Mouse (Mus musculus): ENCODE measurements around the gene Gm4498. TPM values are rescaled to one million over a fixed set of nuclear protein-coding genes. Genes with fewer than 3 reads are reported as not detected.
"Not testable (repeated sequence)": the region's sequence is repeated elsewhere in the genome, so short reads cannot be mapped to it uniquely, and the experiment has no call there.

Gene Gm4498
- not detected for total RNA-seq (2021)
- long read RNA-seq, experiment 1 = 0 reads
- long read RNA-seq, experiment 2 = 0 reads

DNA sequence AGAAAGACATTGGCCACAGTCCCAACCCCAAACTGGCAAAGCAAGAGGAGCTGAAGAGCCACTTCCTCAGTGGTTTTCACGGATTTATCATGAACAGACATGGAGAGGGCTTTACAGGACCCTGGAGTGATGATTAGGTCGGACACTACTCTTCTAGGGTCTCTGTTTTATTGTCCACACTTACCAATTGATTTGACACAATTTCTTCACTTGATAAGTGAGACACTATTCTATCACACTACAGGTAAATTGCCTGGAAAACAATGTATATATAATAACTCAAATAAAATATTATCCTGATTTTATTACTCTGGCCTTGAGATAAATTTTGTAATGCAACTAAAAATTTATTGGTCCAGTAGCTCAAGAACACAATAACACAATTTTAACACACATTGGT lies at the start of gene Gm4498:
Gene Gm4498, minus strand, starts transcription at position 101 of the 400 bp plus-strand sequence.
- intact Hi-C loops (cut with DNase I); DNase-seq; H3K4me3 ChIP-seq; H3K27ac ChIP-seq: not testable (repeated sequence)

DNA sequence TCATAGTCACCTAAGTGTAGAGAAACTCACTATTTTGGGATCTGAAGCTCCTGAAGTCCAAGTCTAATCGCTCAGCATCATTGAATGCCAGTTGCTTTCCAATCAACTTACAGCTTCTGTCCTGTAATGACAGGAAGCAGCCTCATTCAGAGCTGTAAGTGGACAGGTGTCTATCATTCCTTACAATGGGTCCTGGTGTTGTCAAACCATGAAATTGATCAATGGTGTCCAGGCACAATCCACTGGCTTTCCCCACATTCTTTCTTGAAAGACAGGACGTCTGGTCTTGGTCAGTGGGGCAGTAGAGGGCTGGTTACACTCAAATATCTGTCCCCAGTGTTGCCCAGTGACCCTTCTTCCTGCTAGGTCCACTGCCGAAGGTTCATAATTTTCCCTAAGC lies 29.1 kb upstream of the Gm4498 start, which contains the start of gene Gm5890:
Gene Gm5890, minus strand, starts transcription at position 101 of the 400 bp plus-strand sequence.
- DNase-seq; H3K27ac ChIP-seq; H3K4me3 ChIP-seq; intact Hi-C loops (cut with DNase I): not testable (repeated sequence)

- intact Hi-C loops (cut with DNase I); H3K27ac ChIP-seq; DNase-seq; H3K4me3 ChIP-seq: not testable (repeated sequence)
These were observed 28.1 kb downstream of the Gm4498 start, which contains the start of gene Gm6164 for GRCm38 (mm10) chr7:20205507-20205906. Gene Gm6164, minus strand, starts transcription at chr7:20205607.

DNA sequence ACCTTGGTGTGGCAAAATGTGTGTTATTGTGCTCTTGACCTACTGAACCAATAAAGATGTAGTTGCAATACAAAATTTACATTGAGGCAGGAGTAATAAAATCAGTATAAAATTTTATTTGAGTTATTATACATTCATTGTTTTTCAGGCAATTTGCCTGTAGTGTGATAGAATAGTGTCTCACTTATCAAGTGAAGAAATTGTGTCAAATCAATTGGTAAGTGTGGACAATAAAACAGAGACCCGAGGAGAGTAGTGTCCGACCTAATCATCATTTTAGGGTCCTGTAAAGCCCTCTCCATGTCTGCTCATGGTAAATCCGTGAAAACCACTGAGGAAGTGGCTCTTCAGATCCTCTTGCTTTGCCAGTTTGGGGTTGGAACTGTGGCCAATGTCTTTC lies 40.2 kb downstream of the Gm4498 start, which contains the start of gene Vmn1r95:
Gene Vmn1r95, plus strand, starts transcription at position 301 of the 400 bp plus-strand sequence.
- H3K27ac ChIP-seq; H3K4me3 ChIP-seq; intact Hi-C loops (cut with DNase I); DNase-seq: not testable (repeated sequence)

Other genes starting within 250 kb of the Gm4498 start
- not detected for gene Nlrp9b, start 242.4 kb downstream of the Gm4498 start, total RNA-seq (2021)
- gene Vmn1r91, start 134.1 kb downstream of the Gm4498 start, total RNA-seq (2021) = not detected
- gene Gm16442, start 111.2 kb downstream of the Gm4498 start, total RNA-seq (2021) = not detected
- gene Vmn1r93, start 94.7 kb downstream of the Gm4498 start, total RNA-seq (2021) = not detected
- gene Vmn1r94, start 65.5 kb downstream of the Gm4498 start, total RNA-seq (2021) = not detected
- gene Vmn1r95, start 40.1 kb downstream of the Gm4498 start, total RNA-seq (2021) = not detected
- gene Gm6164, start 28.2 kb downstream of the Gm4498 start, total RNA-seq (2021) = not detected
- gene Gm5890, start 29.0 kb upstream of the Gm4498 start, total RNA-seq (2021) = not detected
- gene Gm4133, start 100.2 kb upstream of the Gm4498 start, total RNA-seq (2021) = not detected
- not detected for gene Gm5728, start 141.6 kb upstream of the Gm4498 start, total RNA-seq (2021)
- gene Vmn1r100, start 184.1 kb upstream of the Gm4498 start, total RNA-seq (2021) = not detected
- gene Vmn1r101, start 208.8 kb upstream of the Gm4498 start, total RNA-seq (2021) = not detected
- not detected for gene Gm10670, start 241.1 kb upstream of the Gm4498 start, total RNA-seq (2021)